Mouse (Mus musculus) spleen, postnatal 36 days (tissue): ENCODE measurements around the gene Atp1b1.

ENCODE experiments used
- DNase-seq, 2 experiments: peaks; one replicate each; pipeline ENCODE4 v3.0.0; 2022; ENCODE audit warnings: low spot score in 2 of 2, mixed read lengths in 1 of 2

The Atp1b1 gene

GRCm38 (mm10) chr1:164395131-164395780 lies 62.9 kb downstream of the Atp1b1 start:
- DNase-seq, result no peak

- DNase-seq, result no peak
These were observed 66.0 kb downstream of the Atp1b1 start for GRCm38 (mm10) chr1:164392176-164392575.

DNA sequence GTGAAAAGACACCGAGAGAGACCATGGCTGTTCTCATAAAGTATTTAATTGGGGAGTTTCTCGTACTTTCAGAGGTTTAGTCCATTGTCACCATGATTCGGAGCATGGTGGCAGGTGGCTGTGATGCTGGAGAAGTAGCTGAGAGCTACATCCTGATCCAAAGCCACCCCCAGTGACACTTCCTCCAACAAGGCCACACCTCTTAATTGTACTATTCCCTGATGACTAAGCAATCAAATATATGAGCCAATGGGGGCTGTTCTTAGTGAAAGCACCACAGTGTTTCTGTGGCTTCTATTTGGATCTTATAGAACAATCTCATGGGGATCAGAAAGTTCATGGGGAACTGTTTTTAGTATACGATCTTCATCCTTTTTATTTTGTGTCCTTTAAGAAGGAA lies 68.4 kb downstream of the Atp1b1 start:
- DNase-seq, result no peak
